Mouse (Mus musculus) brain, embryonic 14.5 days (tissue): ENCODE data around the gene Rnf41.

Experiments
- CTCF ChIP-seq: fragments of 200-500 bp; IDR thresholded peaks from 2 replicates; pipeline ENCODE4 v1.5.1; 2012; ENCODE audit warnings: inconsistent platforms, mild to moderate bottlenecking, moderate library complexity, borderline replicate concordance; ENCODE audit not compliant: insufficient read depth, insufficient read length; ENCODE audit errors: extremely low read depth
- POLR2A ChIP-seq: fragments of 200-500 bp; IDR thresholded peaks from 2 replicates; pipeline ENCODE4 v1.6.1; 2012; ENCODE audit warnings: mild to moderate bottlenecking, inconsistent platforms, borderline replicate concordance; ENCODE audit not compliant: poor library complexity, insufficient read depth, insufficient read length, severe bottlenecking; ENCODE audit errors: extremely low read depth

DNA sequence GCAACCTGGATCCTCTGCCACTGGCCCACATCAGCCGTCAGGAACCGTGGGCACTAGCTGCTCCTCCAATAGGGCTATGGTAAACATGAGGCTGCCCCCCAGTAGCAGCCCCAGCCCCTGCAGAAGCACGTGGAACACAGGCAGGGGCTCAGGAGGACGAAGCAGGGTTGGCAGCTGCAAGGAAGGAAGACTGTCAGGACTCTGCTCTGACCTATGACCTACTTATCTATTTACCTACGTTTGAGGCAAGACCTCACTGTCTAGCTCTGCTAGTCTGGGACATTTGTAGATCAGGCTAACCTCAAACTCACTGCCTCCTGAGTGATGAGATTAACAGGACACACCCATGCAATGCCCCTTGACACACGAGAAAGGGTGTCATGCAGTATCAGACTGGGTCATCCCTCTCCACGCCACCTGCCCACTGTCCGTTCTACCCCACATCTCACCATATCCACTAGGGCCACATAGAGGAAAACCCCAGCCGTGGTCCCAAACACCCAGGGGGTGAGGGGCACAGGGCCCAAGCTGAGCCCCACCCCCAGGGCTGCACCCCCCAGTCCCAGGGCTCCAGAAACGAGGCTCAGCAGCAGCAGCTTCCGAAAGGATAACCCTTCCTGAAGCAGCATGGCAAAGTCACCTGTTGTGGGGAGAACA lies 15.3 kb upstream of the Rnf41 start:
- TF ChIP-seq CTCF (no peak), POLR2A (no peak)
